Comparison of ENCODE assay signal across 22 mouse cellular contexts in genomic region chr3:135973243-135973642, GRCm38 (mm10).
A peak's percentile ranks its signal among the peaks of the same experiment; 100 is the strongest.
DNase-seq lines count a peak whose midpoint lies in the region; ATAC-seq and TF ChIP-seq lines count a peak whose summit lies in the region.
"Had no signal": no experiment of that assay in that cellular context is flagged by ENCODE, and none has a peak within 500 bp of the region (broad histone marks: within the 10 kb centered on the region; RNA-seq: fewer than 3 reads in every experiment).

No protein-coding gene starts in this region.

- H3K36me3 ChIP-seq in heart, adult 2 months (ENCODE audit: control insufficient read depth, insufficient read depth, low read length) = no peaks in the 10 kb centered on the region
- H3K36me3 ChIP-seq: embryonic facial prominence, embryonic 12.5 days; forebrain, embryonic 15.5 days; G1E; heart, embryonic 13.5 days; hindbrain, embryonic 12.5 days had no signal

- intact Hi-C loops in left cerebral cortex, adult 2 months (cut with DNase I) = loop anchor here (5.0 kb wide), 1 partner anchor 399 kb away; no protein-coding TSS in a partner anchor
- intact Hi-C loops in left cerebral cortex, postnatal 4 days (cut with DNase I) = no loop called here
- intact Hi-C loops in heart, adult 2 months (cut with DNase I) = no loop called here

- H3K27ac ChIP-seq in left cerebral cortex, adult 2 months = peak overlapping the region; percentile 87
- no peak overlapping the region for H3K27ac ChIP-seq in heart, adult 2 months
- H3K27ac ChIP-seq: embryonic facial prominence, embryonic 12.5 days; forebrain, embryonic 15.5 days; heart, embryonic 13.5 days; hindbrain, embryonic 12.5 days had no signal

- TF ChIP-seq POLR2A in heart, adult 2 months (IDR thresholded peaks at IDR 0.05; ENCODE audit: insufficient read depth, low read depth, low read length) = no peak

- 56% methylated on average over 2 of the region's 2 CpGs for WGBS in heart, adult 2 months

- no peaks in the 10 kb centered on the region for H3K4me1 ChIP-seq in heart, adult 2 months (ENCODE audit: control insufficient read depth, insufficient read depth, low read length)
- H3K4me1 ChIP-seq: embryonic facial prominence, embryonic 12.5 days; forebrain, embryonic 15.5 days; heart, embryonic 13.5 days; hindbrain, embryonic 12.5 days had no signal

- H3K79me2 ChIP-seq in heart, adult 2 months (replicated peaks; ENCODE audit: control insufficient read depth, insufficient read depth, low read length) = no peaks in the 10 kb centered on the region

- ATAC-seq in megakaryocyte-erythroid progenitor cell, adult 5-6 weeks (replicated peaks; ENCODE audit: low FRiP score, low TSS enrichment, poor library complexity, severe bottlenecking) = 0 out of 2 replicates have a peak, but pooled peaks have one; percentile 47
- ATAC-seq: CD4-positive, CD25-positive, alpha-beta regulatory T cell, adult 4 months; forebrain, embryonic 15.5 days; hindbrain, embryonic 16.5 days; inflammation-experienced regulatory T-cells, adult 6 months had no signal

- no peak for TF ChIP-seq CTCF in left cerebral cortex, adult 2 months (IDR thresholded peaks at IDR 0.05)
- no peak for TF ChIP-seq CTCF in heart, adult 2 months (IDR thresholded peaks at IDR 0.05)

- H3K27me3 ChIP-seq in heart, adult 2 months (ENCODE audit: control insufficient read depth, insufficient read depth, low read length) = no peaks in the 10 kb centered on the region
- H3K27me3 ChIP-seq: embryonic facial prominence, embryonic 12.5 days; forebrain, embryonic 15.5 days; hindbrain, embryonic 12.5 days had no signal

- H3K9ac ChIP-seq in heart, adult 2 months (ENCODE audit: low read depth, low read length) = no peak overlapping the region
- H3K9ac ChIP-seq: embryonic facial prominence, embryonic 12.5 days; forebrain, embryonic 15.5 days; heart, embryonic 13.5 days; hindbrain, embryonic 12.5 days had no signal

- TF ChIP-seq EP300 in heart, adult 2 months (IDR thresholded peaks at IDR 0.05; ENCODE audit: insufficient read depth, low read depth, low read length) = no peak

- H3K4me3 ChIP-seq in left cerebral cortex, adult 2 months = no peak overlapping the region
- no peak overlapping the region for H3K4me3 ChIP-seq in heart, adult 2 months
- H3K4me3 ChIP-seq: embryonic facial prominence, embryonic 12.5 days; forebrain, embryonic 15.5 days; heart, embryonic 13.5 days; hindbrain, embryonic 12.5 days had no signal

- DNase-seq in left cerebral cortex, adult 2 months (ENCODE audit: extremely low spot score in 1 of 2, low spot score in 2 of 2) = no peak
- DNase-seq in left cerebral cortex, postnatal 4 days = no peak
- peak; percentile 17 for DNase-seq in NIH3T3 (ENCODE audit: low read depth)
- DNase-seq in heart, adult 2 months = no peak
- no peak for DNase-seq in layer of hippocampus, adult 18-20 months (ENCODE audit: low spot score in 2 of 2)
- DNase-seq: adrenal gland, adult 8-10 months; adrenal gland, postnatal 36 days; B cell, adult 2 months; cerebellum, adult 11 months; cerebellum, adult 8-10 months; cerebellum, postnatal 14 days; gastrocnemius, postnatal 10 days; heart, postnatal 36 days had no signal
